Mouse (Mus musculus) inflammation-experienced regulatory T-cells, adult 16 weeks (primary cell): ENCODE data around the gene Dynlt1f. TPM values are rescaled to one million over a fixed set of nuclear protein-coding genes. Genes with fewer than 3 reads are reported as not detected.

Experiments
- polyA plus RNA-seq: library from polyadenylated mRNA; unstranded; fragments of 100-300 nt; shearing (Covaris generic); gene quantifications from one replicate; pipeline ENCODE4 v1.2.1, GENCODE M21; 2017

The Dynlt1f gene
- 62.8 TPM for polyA plus RNA-seq

GRCm38 (mm10) chr17:6655567-6656281, at the start of gene Dynlt1f:
Gene Dynlt1f (minus strand): TSS chr17:6655900.

GRCm38 (mm10) chr17:6658801-6659200, 3.1 kb upstream of the Dynlt1f start, which contains the start of gene Sytl3:
Gene Sytl3 (plus strand): TSS chr17:6659093.

GRCm38 (mm10) chr17:6601204-6601911, 54.3 kb downstream of the Dynlt1f start, which contains the start of gene Dynlt1c:
Gene Dynlt1c (plus strand): TSS chr17:6601671.

Other genes starting within 250 kb of the Dynlt1f start
- gene Dynlt1b, start 225.8 kb downstream of the Dynlt1f start, polyA plus RNA-seq: 132 TPM
- gene Dynlt1c, start 54.2 kb downstream of the Dynlt1f start, polyA plus RNA-seq: 56.3 TPM
- gene Sytl3, start 3.2 kb upstream of the Dynlt1f start, polyA plus RNA-seq: 3.4 TPM
- 386 TPM for gene Ezr, start 126.9 kb upstream of the Dynlt1f start, polyA plus RNA-seq